Mouse (Mus musculus): ENCODE results near the gene Tjp2.

DNA sequence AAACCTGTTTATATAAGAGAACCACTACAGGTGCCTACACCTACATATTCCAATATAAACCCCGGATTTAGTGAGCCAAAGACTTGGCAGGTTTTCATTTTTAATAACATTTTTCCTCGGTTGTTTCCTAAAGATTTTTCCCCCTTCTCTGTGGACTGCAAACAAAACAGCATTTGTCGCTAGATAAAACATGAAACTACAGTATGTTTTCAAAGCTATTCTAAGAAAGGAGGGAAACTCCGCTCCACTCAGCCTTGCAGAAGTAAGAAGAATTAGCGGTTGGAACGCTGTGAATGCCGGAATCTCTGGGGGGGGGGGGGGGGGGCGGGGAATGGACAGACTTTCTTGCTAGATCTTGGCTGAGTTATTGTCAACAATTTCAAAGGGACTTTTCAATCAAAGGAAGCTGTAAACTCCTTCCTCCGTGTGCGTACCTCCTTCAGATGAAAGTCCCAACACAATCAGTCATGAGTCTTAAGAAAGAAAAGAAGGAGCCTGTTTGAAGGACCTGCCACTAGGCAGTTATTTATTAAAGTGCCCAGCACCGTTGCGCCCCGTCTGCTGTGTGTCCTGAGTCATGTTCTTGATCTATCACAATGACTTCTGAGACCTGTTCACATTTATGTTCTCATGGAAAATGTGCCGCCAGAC is 3.9 kb downstream of the Tjp2 start:
- TF ChIP-seq CTCF (IDR thresholded peaks at IDR 0.05; ENCODE audit: low read depth), result no peak
- no peak for TF ChIP-seq EP300 (optimal IDR thresholded peaks at IDR 0.05)

All from stomach, postnatal 0 days (tissue).